Mouse (Mus musculus) gastrocnemius, adult 18-20 months (tissue): ENCODE measurements around the gene Fam227a. TPM values are rescaled to one million over a fixed set of nuclear protein-coding genes. Genes with fewer than 3 reads are reported as not detected.
"Not testable (repeated sequence)": the region's sequence is repeated elsewhere in the genome, so short reads cannot be mapped to it uniquely, and the experiment has no call there.

Experiments used
- DNase-seq: peaks from one replicate; pipeline ENCODE4 v3.0.0; 2021; ENCODE audit warnings: low spot score
- total RNA-seq, 2 experiments: library from RNA; stranded (reverse); gene quantifications; 2 replicates each; pipeline ENCODE4 v1.2.3; 2021

Gene Fam227a
- total RNA-seq, 2 experiments from 2014 or later = 0.46 to 0.69 TPM

DNA sequence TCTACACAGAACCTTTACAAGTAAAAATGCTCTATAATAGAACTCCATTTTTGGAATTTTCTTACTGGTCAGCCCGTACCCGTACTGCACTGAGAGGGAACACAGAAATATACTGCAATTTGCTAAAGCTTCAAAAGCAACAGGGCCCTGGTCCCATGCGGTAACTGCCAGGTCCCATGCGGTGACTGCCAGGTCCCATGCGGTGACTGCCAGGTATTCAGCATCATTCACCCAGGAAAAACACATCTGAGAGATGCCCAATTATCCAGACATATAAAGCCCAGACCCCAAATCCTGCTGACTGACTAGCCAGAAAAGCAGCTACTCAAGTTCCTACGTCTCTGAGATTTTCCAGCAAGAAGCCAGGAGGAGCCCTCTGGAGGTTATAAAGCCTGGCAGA is 25.9 kb upstream of the Fam227a start:
- DNase-seq = no peak

DNA sequence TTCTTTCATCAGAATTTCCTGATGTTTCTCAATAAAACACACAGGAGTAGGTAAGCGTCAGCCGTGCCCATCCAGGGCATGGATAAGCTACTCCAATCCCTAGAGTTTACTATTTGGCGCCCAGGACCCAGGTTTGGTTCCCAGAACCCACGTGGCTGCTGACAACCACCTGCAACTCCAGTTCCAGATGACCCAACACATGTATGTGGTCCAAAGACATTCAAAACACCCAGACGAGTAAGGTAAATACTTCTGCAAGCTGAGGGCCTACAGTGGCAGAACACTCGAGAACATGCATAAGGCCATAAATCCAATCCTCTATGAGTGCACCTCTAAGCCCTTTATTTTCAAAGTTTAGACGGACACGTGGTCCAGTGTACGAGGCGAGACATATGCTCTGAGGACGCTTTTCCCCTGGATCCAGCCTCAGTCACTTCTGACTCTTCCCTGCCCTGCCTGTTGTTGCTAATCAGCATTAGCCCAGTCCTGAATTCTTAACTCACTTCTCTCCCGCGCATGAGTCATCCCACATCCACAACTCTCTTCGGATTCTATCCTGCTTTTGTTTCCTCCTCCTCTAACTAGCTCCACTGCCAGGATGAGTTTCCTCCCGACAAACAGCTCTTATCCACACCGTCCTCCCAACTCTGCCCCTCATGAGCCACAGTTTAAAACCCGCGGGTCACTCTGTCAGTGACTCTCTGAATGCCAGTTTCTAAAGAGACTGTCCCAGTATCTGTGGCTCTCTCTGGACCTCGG is 25.1 kb upstream of the Fam227a start:
- DNase-seq = peak; percentile 9

DNA sequence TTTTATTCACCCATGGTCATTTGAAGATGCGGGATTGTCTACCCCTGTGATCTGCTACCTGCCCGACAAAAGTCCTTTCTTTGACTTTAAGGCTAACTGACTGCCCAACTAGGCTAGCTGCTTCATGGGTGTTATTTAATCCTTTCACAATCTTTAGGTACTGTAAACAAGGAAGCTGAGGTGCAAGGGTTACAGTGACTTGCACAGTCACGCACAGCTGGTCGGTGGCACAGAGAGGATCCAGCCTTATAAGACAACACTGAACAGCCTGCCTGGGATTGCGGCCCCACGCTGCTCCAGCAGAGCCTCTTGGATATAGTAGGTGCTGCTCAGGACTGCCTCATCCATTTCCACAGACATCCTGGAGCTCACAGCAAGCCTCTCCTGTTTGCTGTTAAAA is 24.4 kb upstream of the Fam227a start:
- DNase-seq = no peak

- no peak for DNase-seq
These were observed 23.2 kb upstream of the Fam227a start for GRCm38 (mm10) chr15:79681973-79682372.

DNA sequence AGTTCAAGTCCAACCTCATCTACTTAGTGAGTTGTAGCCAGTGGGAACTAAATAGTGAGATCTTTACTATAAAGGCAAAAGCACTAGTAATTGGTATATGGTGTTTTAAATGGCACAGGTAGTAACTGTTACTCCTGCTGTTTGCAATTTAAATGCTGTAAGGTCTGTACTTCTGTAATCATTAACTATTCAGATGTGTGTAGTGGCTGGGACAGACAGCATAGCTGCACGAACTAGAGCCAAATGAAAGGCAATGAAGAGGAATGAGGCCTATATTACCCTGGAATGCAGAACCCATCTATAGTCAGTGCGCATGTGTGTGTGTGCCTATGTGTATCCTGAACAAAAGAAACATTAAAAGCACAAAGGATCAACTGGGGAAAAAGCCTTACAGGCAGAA is 19.2 kb upstream of the Fam227a start:
- no peak for DNase-seq

GRCm38 (mm10) chr15:79671828-79672348 is 13.1 kb upstream of the Fam227a start:
- DNase-seq = not testable (repeated sequence)

DNA sequence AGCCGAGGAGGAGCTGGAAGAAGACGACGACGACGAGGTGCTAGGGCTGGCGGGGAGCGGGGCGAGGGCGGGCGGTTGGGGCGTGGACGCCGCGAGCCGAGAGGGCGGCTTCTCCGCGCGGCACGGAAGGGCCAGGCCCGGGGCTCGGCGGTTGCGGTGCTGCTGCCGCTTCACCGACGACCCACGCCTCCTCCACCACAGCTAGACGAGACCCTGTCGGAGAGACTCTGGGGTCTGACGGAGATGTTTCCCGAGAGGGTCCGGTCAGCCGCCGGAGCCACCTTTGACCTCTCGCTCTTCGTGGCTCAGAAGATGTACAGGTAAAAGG is 12.2 kb upstream of the Fam227a start:
- DNase-seq = no peak

DNA sequence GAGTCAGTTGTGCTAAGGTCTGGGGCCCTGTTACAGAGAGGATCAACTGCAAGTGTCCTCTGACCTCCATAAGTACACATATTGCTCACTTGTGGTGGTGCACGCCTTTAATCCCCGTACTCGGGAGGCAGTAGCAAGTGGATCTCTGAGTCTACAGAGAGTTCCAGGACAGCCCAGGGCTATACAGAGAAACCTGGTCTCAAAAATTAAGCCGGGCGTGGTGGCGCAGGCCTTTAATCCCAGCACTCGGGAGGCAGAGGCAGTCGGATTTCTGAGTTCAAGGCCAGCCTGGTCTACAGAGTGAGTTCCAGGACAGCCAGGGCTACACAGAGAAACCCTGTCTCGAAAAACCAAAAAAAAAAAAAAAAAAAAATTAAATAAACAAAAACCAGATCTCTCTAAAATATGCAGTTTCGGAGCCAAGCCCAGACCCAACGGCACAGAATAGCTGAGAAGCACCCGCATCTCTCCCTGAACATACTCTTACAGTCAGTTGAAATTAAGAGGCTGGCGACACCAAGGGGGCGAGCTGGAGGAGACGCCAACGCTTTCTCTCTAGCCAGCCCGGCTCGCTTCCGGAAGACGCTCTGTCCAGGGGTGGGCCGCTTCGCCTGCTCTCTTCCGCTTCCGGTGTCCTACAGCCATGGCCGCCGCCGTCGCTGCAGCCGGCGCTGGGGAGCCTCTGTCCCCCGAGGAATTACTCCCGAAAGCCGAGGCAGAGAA is 11.7 kb upstream of the Fam227a start, which contains the start of gene Tomm22:
TSS of gene Tomm22 (plus strand) at position 613 of the 723 bp plus-strand sequence.
- peak; percentile 91 for DNase-seq

GRCm38 (mm10) chr15:79669195-79669594 is 10.4 kb upstream of the Fam227a start:
- DNase-seq = no peak

DNA sequence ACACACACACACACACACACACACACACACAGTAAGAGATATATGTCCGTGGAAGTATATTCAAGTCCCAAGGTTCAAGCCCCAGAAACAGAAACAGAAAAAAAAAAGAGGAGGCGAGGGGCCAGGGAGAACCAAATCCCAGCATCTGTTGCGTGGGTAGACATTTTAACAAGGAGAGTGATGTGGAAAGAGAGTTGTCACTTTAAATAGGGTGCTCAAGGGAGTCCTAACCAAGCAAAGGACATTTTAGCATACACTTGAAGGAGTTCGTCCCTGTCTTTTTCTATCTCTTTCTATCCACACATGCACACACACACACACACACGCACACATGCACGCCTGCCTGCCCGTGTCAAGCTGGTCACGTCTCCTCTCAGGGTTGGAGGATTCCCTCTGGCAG is 5.9 kb upstream of the Fam227a start:
- no peak for DNase-seq

DNA sequence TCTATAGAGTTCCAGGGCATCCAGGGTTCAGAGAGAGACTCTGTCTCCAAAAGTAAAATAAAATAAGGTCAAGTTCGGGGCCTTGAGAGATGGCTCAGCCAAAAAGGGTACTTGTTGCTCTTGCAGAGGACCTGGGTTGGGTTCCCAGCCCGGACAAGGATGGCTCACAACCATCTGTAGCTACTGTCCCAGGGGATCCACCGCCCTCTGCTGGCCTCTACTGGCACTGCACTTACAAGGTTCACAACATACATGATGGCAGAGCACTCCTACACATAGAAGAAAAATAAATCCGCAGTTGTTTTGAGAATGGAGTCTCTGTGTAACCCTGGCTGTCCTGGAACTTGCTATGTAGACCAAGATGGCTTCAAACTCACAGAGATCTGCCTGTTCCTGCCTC is 3.1 kb upstream of the Fam227a start:
- no peak for DNase-seq

DNA sequence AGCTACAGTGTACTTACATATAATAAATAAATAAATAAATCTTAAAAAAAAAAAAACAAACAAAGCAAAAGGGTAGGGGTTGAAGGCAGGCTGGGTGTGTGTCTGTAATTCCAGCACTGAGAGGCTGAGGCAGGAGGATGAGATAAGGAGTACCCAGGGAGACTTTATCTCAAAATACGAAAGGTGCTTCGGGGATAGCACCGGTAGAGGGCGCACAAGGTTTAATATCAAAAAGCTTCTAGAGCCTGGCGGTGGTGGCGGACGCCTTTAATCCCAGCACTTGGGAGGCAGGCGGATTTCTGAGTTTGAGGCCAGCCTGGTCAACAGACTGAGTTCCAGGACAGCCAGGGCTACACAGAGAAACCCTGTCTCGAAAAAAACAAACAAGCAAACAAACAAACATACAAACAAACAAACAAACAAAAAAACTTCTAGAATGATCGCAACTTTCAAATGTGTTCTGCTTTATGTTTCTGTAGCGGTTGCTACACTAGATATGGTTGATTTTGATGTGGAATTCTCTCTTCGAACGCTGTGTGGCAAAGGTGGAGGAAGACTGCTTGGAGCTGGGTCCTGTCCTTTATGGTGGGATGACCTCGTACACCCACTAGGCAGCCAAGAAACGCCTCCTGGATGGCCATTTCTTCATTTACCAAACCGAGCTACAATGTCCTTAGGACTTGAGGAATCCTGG is 772 bp downstream of the Fam227a start:
- peak; percentile 84 for DNase-seq

DNA sequence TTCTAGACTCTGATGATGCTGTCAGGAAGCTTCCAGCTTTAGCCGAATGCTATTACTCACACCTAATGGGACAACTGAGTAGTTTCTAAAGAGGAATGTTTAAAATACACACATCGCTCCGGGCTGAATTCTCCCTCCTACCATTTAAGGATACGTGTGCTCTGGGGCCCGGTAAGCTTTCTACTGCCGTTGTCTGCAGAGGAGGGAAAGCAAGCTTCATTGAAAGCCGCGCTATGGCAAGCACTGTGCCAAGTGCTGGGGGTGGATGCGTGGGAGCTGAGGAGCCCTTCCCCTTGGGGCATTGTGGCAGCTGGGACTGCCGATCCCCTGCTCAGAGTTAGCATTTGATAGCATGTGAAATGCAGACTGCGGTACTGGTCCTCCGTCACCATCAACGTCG is 2.3 kb downstream of the Fam227a start:
- DNase-seq = no peak

DNA sequence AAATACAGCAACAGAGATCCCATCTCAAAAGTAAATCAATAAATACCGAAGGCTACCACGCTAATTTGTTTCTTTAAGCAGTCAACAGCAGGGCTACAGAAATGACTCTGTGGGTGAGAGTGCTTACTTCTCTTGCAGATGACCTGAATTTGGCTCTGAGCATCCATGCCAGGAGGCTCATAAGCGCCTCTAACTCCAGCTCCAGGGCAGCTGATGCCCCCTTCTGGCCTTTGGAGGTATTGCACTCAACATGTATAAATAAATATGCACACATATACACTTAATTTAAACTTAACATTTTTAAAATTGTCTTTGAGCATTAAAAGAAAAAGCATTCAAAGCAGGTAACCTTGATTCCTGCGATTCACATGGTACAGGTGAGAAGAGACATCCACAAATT is 7.3 kb downstream of the Fam227a start:
- DNase-seq = no peak

- no peak for DNase-seq
These were observed 8.2 kb downstream of the Fam227a start for GRCm38 (mm10) chr15:79650569-79650968.

DNA sequence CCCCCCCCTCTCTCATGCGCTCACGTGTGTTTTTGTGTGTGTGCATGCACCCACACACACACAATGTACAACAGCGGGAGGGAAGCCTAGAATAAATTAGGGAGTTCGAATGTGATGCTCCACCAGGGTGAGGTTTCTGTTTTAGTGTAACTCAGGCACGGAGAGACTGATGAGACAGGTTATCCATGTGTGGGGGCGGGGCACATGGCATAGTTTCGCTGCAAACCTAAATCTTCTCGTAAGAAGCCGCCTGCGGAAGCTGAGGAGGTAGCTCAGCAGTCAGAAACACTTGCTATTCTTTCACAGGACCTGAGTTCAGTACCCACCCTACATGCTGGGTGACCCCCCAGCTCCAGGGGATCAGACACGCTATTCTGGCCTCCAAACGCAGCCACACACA is 10.6 kb downstream of the Fam227a start:
- no peak for DNase-seq

GRCm38 (mm10) chr15:79645483-79645882 is 13.3 kb downstream of the Fam227a start:
- DNase-seq = no peak

DNA sequence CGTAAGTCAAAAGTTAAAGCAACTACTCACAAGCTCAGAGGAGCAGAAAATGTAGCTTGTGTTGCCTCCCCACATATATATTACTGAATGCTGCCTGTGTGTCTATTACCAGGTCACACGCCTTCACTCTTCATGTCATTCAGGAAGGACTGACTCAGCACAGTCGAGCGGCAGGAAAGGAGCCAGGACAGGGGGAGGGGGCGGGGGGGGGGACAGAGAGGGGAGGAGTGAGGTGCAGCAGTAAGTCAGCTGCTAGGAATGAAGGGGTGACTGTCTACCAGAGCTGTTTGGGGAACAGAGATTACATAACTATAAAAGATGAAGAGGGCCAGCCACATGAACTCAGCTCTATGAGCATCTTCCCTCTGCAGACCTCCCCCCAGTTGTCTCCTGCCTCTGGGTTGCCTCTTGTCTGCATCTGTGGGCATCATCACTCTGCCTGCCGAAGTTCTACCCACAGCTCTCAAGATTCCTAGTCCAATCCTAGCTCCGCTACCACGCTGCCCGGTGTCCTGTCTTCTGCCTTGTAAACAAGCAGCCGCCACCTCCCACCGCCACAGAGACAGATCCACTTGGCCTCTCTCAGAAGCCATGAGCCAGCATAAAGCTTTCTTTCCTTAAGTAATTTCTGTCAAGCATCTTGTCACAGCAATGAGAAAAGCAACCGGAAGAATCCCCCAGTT is 17.5 kb downstream of the Fam227a start:
- DNase-seq = no peak

DNA sequence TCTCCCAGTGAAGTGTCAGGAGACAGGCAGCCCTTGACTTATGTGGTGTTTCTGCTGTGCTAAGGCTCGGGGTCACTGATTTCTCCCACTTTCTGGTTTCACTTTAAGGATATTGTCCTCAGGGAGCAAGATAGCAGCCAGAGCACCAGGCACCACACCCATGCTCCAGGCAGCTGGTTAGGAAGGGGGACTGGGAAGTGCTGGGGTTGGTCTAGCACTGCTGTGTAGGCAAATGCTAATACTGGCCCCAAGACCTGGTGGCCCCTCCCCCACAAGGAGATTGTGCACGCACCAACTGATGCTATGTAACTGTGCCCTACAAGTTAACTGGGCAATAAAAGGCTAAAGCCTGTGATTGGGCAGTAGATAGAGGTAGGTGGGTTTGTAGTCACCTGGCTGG is 28.3 kb downstream of the Fam227a start:
- no peak for DNase-seq

DNA sequence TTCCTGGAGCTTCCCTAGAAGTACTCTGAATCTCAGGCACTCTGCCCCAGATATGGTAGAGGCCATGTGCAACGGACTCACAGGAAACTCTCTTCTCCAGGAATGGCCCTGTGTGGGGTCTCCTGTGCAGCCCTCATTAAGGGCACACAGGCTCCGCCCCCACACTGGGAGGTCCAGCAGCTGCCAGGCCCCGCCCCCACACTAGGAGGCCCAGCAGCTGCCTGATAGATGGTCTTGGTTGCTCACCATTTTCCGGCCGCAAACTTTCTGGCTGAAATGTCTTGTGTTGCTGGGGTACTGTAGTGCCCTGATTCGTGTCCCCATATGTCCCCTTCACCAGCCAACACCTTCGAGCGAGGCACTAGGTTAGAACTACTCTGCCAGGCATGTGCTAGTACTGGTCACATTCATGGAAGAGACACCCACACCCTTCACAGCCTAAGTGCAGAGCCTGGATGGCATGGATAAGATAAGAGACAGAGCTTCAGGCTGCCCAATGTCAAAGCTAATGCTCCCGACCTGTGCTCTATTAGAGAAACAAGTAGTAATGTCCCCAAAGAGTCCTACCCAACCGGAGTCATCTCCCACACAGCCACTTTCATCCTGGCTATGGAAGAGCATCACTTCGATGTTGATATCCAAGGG is 38.9 kb downstream of the Fam227a start:
- DNase-seq = no peak

DNA sequence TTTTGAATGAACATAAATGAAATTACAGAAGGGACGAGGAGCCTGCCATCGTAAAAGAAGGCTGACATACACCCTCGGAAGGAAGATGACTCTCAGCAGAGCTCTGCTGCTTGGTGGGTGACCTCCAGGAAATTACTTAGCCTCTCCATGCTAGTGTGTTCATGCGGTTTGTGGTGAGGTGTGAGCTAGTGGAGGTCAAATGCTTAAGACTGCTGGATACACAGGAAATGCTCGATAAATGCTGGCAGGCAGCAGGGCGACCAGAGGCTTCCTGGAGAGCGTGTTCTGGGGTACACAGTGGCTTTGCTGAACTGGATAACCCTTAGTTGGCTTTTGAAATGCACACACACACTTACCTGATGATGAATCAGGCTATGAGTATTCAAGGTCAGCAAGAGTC is 40.3 kb downstream of the Fam227a start:
- no peak for DNase-seq
